Mouse (Mus musculus) 416B (cell line): ENCODE measurements at regions not wholly inside any gene's neighbourhood (a gene's known extent, or its start where the extent isn't known, plus 50 kb on each side); places are given as distances from the start of the nearest gene placed in this dataset.

Source experiments
- DNase-seq: peaks from one replicate; pipeline ENCODE4 v3.0.0; 2011; ENCODE audit warnings: low read depth

- no peak for DNase-seq
Measured at GRCm38 (mm10) chr2:166438207-166438606, 275.4 kb downstream of the Prex1 start.

- no peak for DNase-seq
Measured at GRCm38 (mm10) chr2:166434554-166434953, 279.1 kb downstream of the Prex1 start.

- peak; percentile 67 for DNase-seq
Measured at GRCm38 (mm10) chr2:166433655-166434333, 278.3 kb upstream of the Sulf2 start.

- DNase-seq: no peak
Measured at GRCm38 (mm10) chr2:166432948-166433654, 277.6 kb upstream of the Sulf2 start.

GRCm38 (mm10) chr2:166432531-166432930 is 277.1 kb upstream of the Sulf2 start:
- DNase-seq: no peak

- DNase-seq: no peak
Measured at GRCm38 (mm10) chr2:166429918-166430317, 274.5 kb upstream of the Sulf2 start.

- no peak for DNase-seq
Measured at GRCm38 (mm10) chr2:166429494-166429893, 274.0 kb upstream of the Sulf2 start.

- DNase-seq: no peak
Measured at GRCm38 (mm10) chr2:166427390-166427789, 271.9 kb upstream of the Sulf2 start.

GRCm38 (mm10) chr2:166426960-166427359 is 271.5 kb upstream of the Sulf2 start:
- DNase-seq: no peak

- DNase-seq: no peak
Measured at GRCm38 (mm10) chr2:166426457-166426856, 271.0 kb upstream of the Sulf2 start.

GRCm38 (mm10) chr2:166425141-166425540 is 269.7 kb upstream of the Sulf2 start:
- no peak for DNase-seq

- DNase-seq: no peak
Measured at GRCm38 (mm10) chr2:166423132-166423660, 267.7 kb upstream of the Sulf2 start.

GRCm38 (mm10) chr2:166420275-166420674 is 264.8 kb upstream of the Sulf2 start:
- DNase-seq: peak; percentile 14

- DNase-seq: no peak
Measured at GRCm38 (mm10) chr2:166419271-166419670, 263.8 kb upstream of the Sulf2 start.

- DNase-seq: no peak
Measured at GRCm38 (mm10) chr2:166418279-166418678, 262.8 kb upstream of the Sulf2 start.

GRCm38 (mm10) chr2:166417628-166418027 is 262.2 kb upstream of the Sulf2 start:
- DNase-seq: no peak

- DNase-seq: no peak
Measured at GRCm38 (mm10) chr2:166415481-166415965, 260.1 kb upstream of the Sulf2 start.

- DNase-seq: no peak
Measured at GRCm38 (mm10) chr2:166414856-166415255, 259.4 kb upstream of the Sulf2 start.

- no peak for DNase-seq
Measured at GRCm38 (mm10) chr2:166412031-166412858, 256.8 kb upstream of the Sulf2 start.

- DNase-seq: no peak
Measured at GRCm38 (mm10) chr2:166409391-166409790, 253.9 kb upstream of the Sulf2 start.

GRCm38 (mm10) chr2:166408806-166409205 is 253.3 kb upstream of the Sulf2 start:
- no peak for DNase-seq

- no peak for DNase-seq
Measured at GRCm38 (mm10) chr2:166408009-166408408, 252.5 kb upstream of the Sulf2 start.
